Mouse (Mus musculus) midbrain, embryonic 15.5 days (tissue): ENCODE data around the gene Gmnn. TPM values are rescaled to one million over a fixed set of nuclear protein-coding genes. Genes with fewer than 3 reads are reported as not detected.
"Not testable (repeated sequence)": the region's sequence is repeated elsewhere in the genome, so short reads cannot be mapped to it uniquely, and the experiment has no call there.

ENCODE experiments used
- ATAC-seq: fragments of 200-750 bp; cut with Nextera tagmentation; replicated peaks from 2 replicates; pipeline ENCODE4 v1.8.0; 2017; ENCODE audit warnings: moderate TSS enrichment
- H3K27ac ChIP-seq: fragments of 300-500 bp; sonication (generic); 2 replicates; pipeline ENCODE4 v1.5.1; 2015; ENCODE audit warnings: mild to moderate bottlenecking, inconsistent platforms
- H3K27me3 ChIP-seq: fragments of 300-500 bp; sonication (generic); replicated peaks from 2 replicates; pipeline ENCODE4 v1.6.1; 2015; ENCODE audit warnings: inconsistent platforms
- H3K36me3 ChIP-seq: fragments of 300-500 bp; sonication (generic); replicated peaks from 2 replicates; pipeline ENCODE4 v1.6.1; 2015; ENCODE audit warnings: inconsistent platforms
- H3K4me1 ChIP-seq: fragments of 300-500 bp; sonication (generic); 2 replicates; pipeline ENCODE4 v1.6.1; 2015; ENCODE audit warnings: inconsistent platforms
- H3K4me2 ChIP-seq: fragments of 300-500 bp; sonication (generic); 2 replicates; pipeline ENCODE4 v1.6.1; 2015; ENCODE audit warnings: inconsistent platforms, mild to moderate bottlenecking, moderate library complexity
- H3K4me3 ChIP-seq: fragments of 300-500 bp; sonication (generic); 2 replicates; pipeline ENCODE4 v1.5.1; 2015; ENCODE audit warnings: mild to moderate bottlenecking, inconsistent platforms
- H3K9ac ChIP-seq: fragments of 300-500 bp; sonication (generic); 2 replicates; pipeline ENCODE4 v1.6.1; 2015; ENCODE audit warnings: mild to moderate bottlenecking, inconsistent platforms
- H3K9me3 ChIP-seq: fragments of 300-500 bp; sonication (generic); 2 replicates; pipeline ENCODE4 v1.6.1; 2016; ENCODE audit warnings: inconsistent platforms
- WGBS: fragments of 180-500 bp; shearing (Covaris S2); methylation state at CpG from one replicate; pipeline ENCODE4 v1.1.7; 2015; ENCODE audit warnings: mixed read lengths; 5-methylcytosine and 5-hydroxymethylcytosine counted together
- polyA plus RNA-seq: library from polyadenylated mRNA; unstranded; fragments of >200 nt; fragmentation: Nextera tagmentation; extraction: Ambion mirVana; gene quantifications from 2 replicates; pipeline ENCODE4 v1.2.1, GENCODE M21; 2015

Gene Gmnn
- polyA plus RNA-seq, 1 experiment from 2014 or later, result 14.6 TPM

GRCm38 (mm10) chr13:24787477-24787876 lies 25.8 kb upstream of the Gmnn start:
- H3K27me3 ChIP-seq, result no peaks in the 10 kb centered on the region
- H3K9ac ChIP-seq, result no peak overlapping the region
- no peaks in the 10 kb centered on the region for H3K9me3 ChIP-seq
- H3K4me3 ChIP-seq, result no peak overlapping the region
- no peak overlapping the region for H3K27ac ChIP-seq
- no peak for ATAC-seq
- H3K4me1 ChIP-seq, result no peaks in the 10 kb centered on the region
- H3K4me2 ChIP-seq, result no peak overlapping the region
- WGBS, result 88% methylated on average over 5 of the region's 5 CpGs
- no peaks in the 10 kb centered on the region for H3K36me3 ChIP-seq

- Histone ChIP-seq H3K4me3 (no peak overlapping the region), H3K9me3 (no peaks in the 10 kb centered on the region), H3K27me3 (no peaks in the 10 kb centered on the region), H3K36me3 (no peaks in the 10 kb centered on the region), H3K4me2 (no peak overlapping the region), H3K27ac (no peak overlapping the region), H3K4me1 (no peaks in the 10 kb centered on the region), H3K9ac (no peak overlapping the region)
- ATAC-seq, result no peak; the same call in 1 of the 2 replicates
- 37% methylated on average over 11 of the region's 11 CpGs for WGBS
Measured at GRCm38 (mm10) chr13:24786014-24786490, 24.3 kb upstream of the Gmnn start.

- WGBS, result 55% methylated on average over 5 of the region's 5 CpGs
- no peak for ATAC-seq
- H3K9ac ChIP-seq, result no peak overlapping the region
- H3K4me2 ChIP-seq, result no peak overlapping the region
- no peaks in the 10 kb centered on the region for H3K36me3 ChIP-seq
- H3K27me3 ChIP-seq, result no peaks in the 10 kb centered on the region
- H3K4me1 ChIP-seq, result no peaks in the 10 kb centered on the region
- H3K9me3 ChIP-seq, result no peaks in the 10 kb centered on the region
- no peak overlapping the region for H3K27ac ChIP-seq
- H3K4me3 ChIP-seq, result no peak overlapping the region
Measured at GRCm38 (mm10) chr13:24781916-24782315, 20.2 kb upstream of the Gmnn start.

- no peaks in the 10 kb centered on the region for H3K27me3 ChIP-seq
- no peaks in the 10 kb centered on the region for H3K36me3 ChIP-seq
- WGBS, result 89% methylated on average over 8 of the region's 8 CpGs
- H3K4me2 ChIP-seq, result no peak overlapping the region
- no peak overlapping the region for H3K9ac ChIP-seq
- no peak for ATAC-seq
- H3K9me3 ChIP-seq, result no peaks in the 10 kb centered on the region
- no peak overlapping the region for H3K27ac ChIP-seq
- no peak overlapping the region for H3K4me3 ChIP-seq
- no peaks in the 10 kb centered on the region for H3K4me1 ChIP-seq
Measured at GRCm38 (mm10) chr13:24778706-24779380, 17.1 kb upstream of the Gmnn start.

GRCm38 (mm10) chr13:24778026-24778425 lies 16.3 kb upstream of the Gmnn start:
- WGBS, result 89% methylated on average over 2 of the region's 2 CpGs
- no peak for ATAC-seq
- Histone ChIP-seq H3K9ac (no peak overlapping the region), H3K4me2 (no peak overlapping the region), H3K27me3 (no peaks in the 10 kb centered on the region), H3K27ac (no peak overlapping the region), H3K9me3 (no peaks in the 10 kb centered on the region), H3K36me3 (no peaks in the 10 kb centered on the region), H3K4me1 (no peaks in the 10 kb centered on the region), H3K4me3 (no peak overlapping the region)

GRCm38 (mm10) chr13:24776146-24776844 lies 14.6 kb upstream of the Gmnn start:
- Histone ChIP-seq H3K9ac (no peak overlapping the region), H3K27me3 (no peaks in the 10 kb centered on the region), H3K9me3 (no peaks in the 10 kb centered on the region), H3K4me2 (no peak overlapping the region), H3K4me1 (no peaks in the 10 kb centered on the region), H3K4me3 (no peak overlapping the region), H3K27ac (no peak overlapping the region), H3K36me3 (no peaks in the 10 kb centered on the region)
- 46% methylated on average over 7 of the region's 7 CpGs for WGBS
- ATAC-seq, result no peak

- not testable (repeated sequence) for H3K36me3 ChIP-seq, H3K9ac ChIP-seq, H3K9me3 ChIP-seq, H3K27me3 ChIP-seq, H3K4me3 ChIP-seq, H3K27ac ChIP-seq, H3K4me2 ChIP-seq, H3K4me1 ChIP-seq, ATAC-seq
- 95% methylated on average over 10 of the region's 10 CpGs for WGBS
Measured at GRCm38 (mm10) chr13:24771482-24771881, 9.8 kb upstream of the Gmnn start.

- H3K4me3 ChIP-seq, H3K27me3 ChIP-seq, ATAC-seq, H3K9me3 ChIP-seq, H3K27ac ChIP-seq, H3K9ac ChIP-seq, H3K4me1 ChIP-seq, H3K36me3 ChIP-seq, H3K4me2 ChIP-seq: not testable (repeated sequence)
- WGBS, result 75% methylated on average over 4 of the region's 4 CpGs
Measured at GRCm38 (mm10) chr13:24767809-24768208, 6.1 kb upstream of the Gmnn start.

- WGBS, result 41% methylated on average over 4 of the region's 4 CpGs
- Histone ChIP-seq H3K9me3 (no peaks in the 10 kb centered on the region), H3K4me1 (peaks cover 5% of the 10 kb centered on the region), H3K4me3 (peak overlapping the region; percentile 88), H3K4me2 (peak overlapping the region; percentile 63), H3K9ac (0 out of 2 replicates have a peak overlapping the region, but pooled peaks have one; percentile 52), H3K36me3 (no peaks in the 10 kb centered on the region), H3K27ac (no peak overlapping the region), H3K27me3 (no peaks in the 10 kb centered on the region)
- no peak; the same call in 1 of the 2 replicates for ATAC-seq
Measured at GRCm38 (mm10) chr13:24762254-24762653, 531 bp upstream of the Gmnn start.

GRCm38 (mm10) chr13:24761083-24761402 lies 680 bp downstream of the Gmnn start:
- 7% methylated on average over 10 of the region's 10 CpGs for WGBS
- H3K4me3 ChIP-seq, result peak overlapping the region; percentile 88
- H3K4me2 ChIP-seq, result peak overlapping the region; percentile 63
- H3K27ac ChIP-seq, result no peak overlapping the region
- no peaks in the 10 kb centered on the region for H3K27me3 ChIP-seq
- no peak for ATAC-seq
- peaks cover 5% of the 10 kb centered on the region for H3K4me1 ChIP-seq
- H3K9ac ChIP-seq, result 0 out of 2 replicates have a peak overlapping the region, but pooled peaks have one; percentile 21
- H3K36me3 ChIP-seq, result no peaks in the 10 kb centered on the region
- H3K9me3 ChIP-seq, result no peaks in the 10 kb centered on the region

- H3K4me2 ChIP-seq, result peak overlapping the region; percentile 63; the same call in 1 of the 2 replicates
- no peak overlapping the region for H3K9ac ChIP-seq
Measured at GRCm38 (mm10) chr13:24760351-24760870, 1.3 kb downstream of the Gmnn start.

GRCm38 (mm10) chr13:24759451-24759850 lies 2.3 kb downstream of the Gmnn start:
- Histone ChIP-seq H3K36me3 (no peaks in the 10 kb centered on the region), H3K27me3 (no peaks in the 10 kb centered on the region), H3K9me3 (no peaks in the 10 kb centered on the region), H3K4me1 (peaks cover 5% of the 10 kb centered on the region), H3K4me2 (no peak overlapping the region), H3K9ac (no peak overlapping the region), H3K4me3 (no peak overlapping the region), H3K27ac (no peak overlapping the region)
- no peak for ATAC-seq
- WGBS, result 94% methylated on average over 10 of the region's 10 CpGs

More at GRCm38 (mm10) chr13:24760351-24760870, 1.3 kb downstream of the Gmnn start:
- 0 out of 2 replicates have a peak overlapping the region, but pooled peaks have one; percentile 88 for H3K4me3 ChIP-seq
- no peak for ATAC-seq
- no peaks in the 10 kb centered on the region for H3K9me3 ChIP-seq
- no peak overlapping the region for H3K27ac ChIP-seq
- 68% methylated on average over 5 of the region's 5 CpGs for WGBS
- H3K27me3 ChIP-seq, result no peaks in the 10 kb centered on the region
- no peaks in the 10 kb centered on the region for H3K36me3 ChIP-seq
- peaks cover 5% of the 10 kb centered on the region for H3K4me1 ChIP-seq
